Mouse (Mus musculus) small intestine, adult 2 months (tissue): ENCODE results near the gene Rxfp2. TPM values are rescaled to one million over a fixed set of nuclear protein-coding genes. Genes with fewer than 3 reads are reported as not detected.

ENCODE experiments used
- H3K27ac ChIP-seq: fragments of 200-500 bp; 2 replicates; pipeline ENCODE4 v1.5.1; 2012; ENCODE audit warnings: low read depth, low read length, control low read depth, inconsistent platforms; ENCODE audit not compliant: insufficient read depth
- H3K27me3 ChIP-seq: fragments of 200-500 bp; 2 replicates; pipeline ENCODE4 v1.6.1; 2012; ENCODE audit warnings: mild to moderate bottlenecking, moderate library complexity, low read length, inconsistent platforms; ENCODE audit not compliant: control insufficient read depth, insufficient read depth
- H3K36me3 ChIP-seq: fragments of 200-500 bp; 2 replicates; pipeline ENCODE4 v1.6.1; 2012; ENCODE audit warnings: mild to moderate bottlenecking, low read length, control low read depth, inconsistent platforms; ENCODE audit not compliant: control insufficient read depth, insufficient read depth
- H3K4me1 ChIP-seq: fragments of 200-500 bp; 2 replicates; pipeline ENCODE4 v1.6.1; 2012; ENCODE audit warnings: low read length, inconsistent platforms, mixed read lengths; ENCODE audit not compliant: control insufficient read depth, insufficient read depth, insufficient read length
- H3K4me3 ChIP-seq: fragments of 200-500 bp; 2 replicates; pipeline ENCODE4 v1.5.1; 2012; ENCODE audit warnings: low read depth, mild to moderate bottlenecking, control low read depth, inconsistent platforms, low read length, moderate library complexity
- CTCF ChIP-seq: fragments of 200-500 bp; IDR thresholded peaks from 2 replicates; pipeline ENCODE4 v1.5.1; 2012; ENCODE audit warnings: low read depth, mild to moderate bottlenecking, control low read depth, inconsistent platforms, low read length, moderate library complexity, mixed read lengths; ENCODE audit not compliant: insufficient replicate concordance, insufficient read length; ENCODE audit errors: extremely low read depth
- POLR2A ChIP-seq: fragments of 200-500 bp; IDR thresholded peaks from 2 replicates; pipeline ENCODE4 v1.6.1; 2012; ENCODE audit warnings: low read depth, mild to moderate bottlenecking, control low read depth, inconsistent platforms, low read length, moderate library complexity
- WGBS: fragments of 180-500 bp; shearing (Covaris S2); methylation state at CpG from one replicate; pipeline ENCODE4 v1.1.7; 2018; 5-methylcytosine and 5-hydroxymethylcytosine counted together
- polyA plus RNA-seq: library from polyadenylated mRNA; depleted of rRNA; stranded (reverse); fragments of >200 nt; gene quantifications from 2 replicates; pipeline ENCODE4 v1.2.3, GENCODE M21; 2012

Gene Rxfp2
- polyA plus RNA-seq, 1 experiment = not detected

GRCm38 (mm10) chr5:150036918-150037317 is 18.4 kb downstream of the Rxfp2 start:
- H3K36me3 ChIP-seq = no peaks in the 10 kb centered on the region
- no peak overlapping the region for H3K4me3 ChIP-seq
- H3K27ac ChIP-seq = no peak overlapping the region
- TF ChIP-seq CTCF = no peak
- no peak for TF ChIP-seq POLR2A
- no peaks in the 10 kb centered on the region for H3K27me3 ChIP-seq
- 0 out of 2 replicates have a peak, but pooled peaks cover 3% of the 10 kb centered on the region for H3K4me1 ChIP-seq
- 34% methylated on average over 4 of the region's 4 CpGs for WGBS

GRCm38 (mm10) chr5:150044533-150044932 is 26.1 kb downstream of the Rxfp2 start:
- Histone ChIP-seq H3K4me3 (no peak overlapping the region), H3K27ac (no peak overlapping the region), H3K27me3 (no peaks in the 10 kb centered on the region), H3K4me1 (no peaks in the 10 kb centered on the region), H3K36me3 (no peaks in the 10 kb centered on the region)
- 83% methylated on average over 2 of the region's 2 CpGs for WGBS
- no peak for TF ChIP-seq CTCF
- TF ChIP-seq POLR2A = no peak

GRCm38 (mm10) chr5:150046438-150046837 is 28.0 kb downstream of the Rxfp2 start:
- Histone ChIP-seq H3K4me1 (no peaks in the 10 kb centered on the region), H3K27ac (no peak overlapping the region), H3K27me3 (no peaks in the 10 kb centered on the region), H3K36me3 (no peaks in the 10 kb centered on the region), H3K4me3 (no peak overlapping the region)
- TF ChIP-seq CTCF (no peak), POLR2A (no peak)
- 78% methylated on average over 15 of the region's 15 CpGs for WGBS

- WGBS = 54% methylated on average over 7 of the region's 7 CpGs
Observed at GRCm38 (mm10) chr5:150049946-150050345, 31.5 kb downstream of the Rxfp2 start.

GRCm38 (mm10) chr5:150051828-150052227 is 33.4 kb downstream of the Rxfp2 start:
- no peaks in the 10 kb centered on the region for H3K27me3 ChIP-seq
- TF ChIP-seq POLR2A = no peak
- peak; percentile 43; the same call in 1 of the 2 replicates for TF ChIP-seq CTCF
- H3K4me1 ChIP-seq = no peaks in the 10 kb centered on the region
- no peak overlapping the region for H3K4me3 ChIP-seq
- no peak overlapping the region for H3K27ac ChIP-seq
- 65% methylated on average over 5 of the region's 5 CpGs for whole genome bisulfite sequencing
- H3K36me3 ChIP-seq = no peaks in the 10 kb centered on the region

More at GRCm38 (mm10) chr5:150049946-150050345, 31.5 kb downstream of the Rxfp2 start:
- no peak overlapping the region for H3K4me3 ChIP-seq
- H3K4me1 ChIP-seq = no peaks in the 10 kb centered on the region
- TF ChIP-seq CTCF = peak; percentile 30; the same call in 1 of the 2 replicates
- TF ChIP-seq POLR2A = no peak
- no peaks in the 10 kb centered on the region for H3K27me3 ChIP-seq
- H3K27ac ChIP-seq = no peak overlapping the region
- H3K36me3 ChIP-seq = no peaks in the 10 kb centered on the region

GRCm38 (mm10) chr5:150053294-150053693 is 34.8 kb downstream of the Rxfp2 start:
- TF ChIP-seq POLR2A (no peak), CTCF (no peak)
- Histone ChIP-seq H3K27me3 (no peaks in the 10 kb centered on the region), H3K4me1 (no peaks in the 10 kb centered on the region), H3K4me3 (no peak overlapping the region), H3K27ac (no peak overlapping the region), H3K36me3 (no peaks in the 10 kb centered on the region)
- 87% methylated on average over 4 of the region's 4 CpGs for WGBS

GRCm38 (mm10) chr5:150053956-150054355 is 35.5 kb downstream of the Rxfp2 start:
- H3K27ac ChIP-seq = no peak overlapping the region
- 84% methylated on average over 7 of the region's 7 CpGs for WGBS
- H3K36me3 ChIP-seq = no peaks in the 10 kb centered on the region
- no peak for TF ChIP-seq POLR2A
- TF ChIP-seq CTCF = no peak
- H3K4me3 ChIP-seq = no peak overlapping the region
- H3K4me1 ChIP-seq = no peaks in the 10 kb centered on the region
- no peaks in the 10 kb centered on the region for H3K27me3 ChIP-seq
